Mouse (Mus musculus): ENCODE data around the gene Mtmr11.

The Mtmr11 gene

GRCm38 (mm10) chr3:96209242-96209641, 47.4 kb downstream of the Mtmr11 start:
- DNase-seq (ENCODE audit: low read depth): no peak

GRCm38 (mm10) chr3:96219191-96219641, 57.4 kb downstream of the Mtmr11 start:
- DNase-seq (ENCODE audit: low read depth): peak; percentile 83

GRCm38 (mm10) chr3:96219661-96220130, 57.9 kb downstream of the Mtmr11 start, which contains the start of the genes Bola1 and Hist2h2ab:
Gene Bola1, minus strand, starts transcription at chr3:96219709.
Gene Hist2h2ab, plus strand, starts transcription at chr3:96219865.
- peak; percentile 99 for DNase-seq (ENCODE audit: low read depth)

DNA sequence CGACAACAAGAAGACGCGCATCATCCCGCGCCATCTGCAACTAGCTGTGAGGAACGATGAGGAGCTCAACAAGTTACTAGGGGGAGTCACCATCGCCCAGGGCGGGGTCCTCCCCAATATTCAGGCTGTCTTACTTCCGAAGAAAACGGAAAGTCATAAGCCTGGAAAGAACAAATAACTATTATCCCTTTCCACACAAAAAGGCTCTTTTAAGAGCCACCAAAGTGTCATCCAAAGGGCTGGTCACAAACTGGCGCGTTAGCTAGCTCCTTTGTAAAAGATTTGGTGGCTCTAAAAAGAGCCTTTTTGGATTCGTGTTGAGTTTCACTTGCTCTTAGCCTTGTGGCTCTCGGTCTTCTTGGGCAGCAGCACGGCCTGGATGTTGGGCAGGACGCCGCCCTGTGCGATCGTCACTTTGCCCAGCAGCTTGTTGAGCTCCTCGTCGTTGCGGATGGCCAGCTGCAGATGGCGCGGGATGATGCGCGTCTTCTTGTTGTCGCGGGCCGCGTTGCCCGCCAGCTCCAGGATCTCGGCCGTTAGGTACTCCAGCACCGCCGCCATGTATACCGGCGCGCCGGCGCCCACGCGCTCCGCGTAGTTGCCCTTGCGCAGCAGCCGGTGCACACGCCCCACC, 58.4 kb downstream of the Mtmr11 start:
- DNase-seq (ENCODE audit: low read depth): peak; percentile 87

GRCm38 (mm10) chr3:96220765-96221639, 59.2 kb downstream of the Mtmr11 start, which contains the start of the genes Hist2h2ac and Hist2h2be:
Gene Hist2h2ac, minus strand, starts transcription at chr3:96220880.
Gene Hist2h2be, plus strand, starts transcription at chr3:96221119.
- peak; percentile 100 for DNase-seq (ENCODE audit: low read depth)

Data from 416B (cell line).